Mouse (Mus musculus) frontal cortex, postnatal 10 days (tissue): Measurements from ENCODE around the gene Mtf2.
"Not testable (repeated sequence)": the region's sequence is repeated elsewhere in the genome, so short reads cannot be mapped to it uniquely, and the experiment has no call there.

ENCODE experiments used
- DNase-seq, 2 experiments: peaks; one replicate each; pipeline ENCODE4 v3.0.0; 2022; ENCODE audit warnings: low spot score in 2 of 2, mixed read lengths in 1 of 2

The Mtf2 gene

GRCm38 (mm10) chr5:108082380-108082779, 16.9 kb downstream of the Mtf2 start:
- DNase-seq: no peak

- DNase-seq: no peak
These were observed 20.0 kb downstream of the Mtf2 start for GRCm38 (mm10) chr5:108085440-108085839.

GRCm38 (mm10) chr5:108092731-108093130, 27.3 kb downstream of the Mtf2 start:
- DNase-seq: not testable (repeated sequence)

- DNase-seq: no peak
These were observed 32.2 kb downstream of the Mtf2 start for GRCm38 (mm10) chr5:108097676-108098075.

- no peak for DNase-seq
These were observed 34.7 kb downstream of the Mtf2 start for GRCm38 (mm10) chr5:108100196-108100595.

- DNase-seq: no peak
These were observed 38.8 kb downstream of the Mtf2 start for GRCm38 (mm10) chr5:108104306-108104705.

- DNase-seq: no peak
These were observed 43.9 kb downstream of the Mtf2 start for GRCm38 (mm10) chr5:108109346-108109745.

GRCm38 (mm10) chr5:108117693-108118092, 52.2 kb downstream of the Mtf2 start:
- no peak for DNase-seq

- DNase-seq: no peak
These were observed 54.9 kb downstream of the Mtf2 start for GRCm38 (mm10) chr5:108120221-108120900.

- DNase-seq: no peak
These were observed 66.5 kb downstream of the Mtf2 start for GRCm38 (mm10) chr5:108131849-108132440.

- peak; percentile 94 to 97 for DNase-seq
These were observed 67.2 kb downstream of the Mtf2 start, which contains the start of the genes Tmed5 and Ccdc18 for GRCm38 (mm10) chr5:108132441-108133243. Tmed5 (minus strand) TSS chr5:108132620. Ccdc18 (plus strand) TSS chr5:108132875.

GRCm38 (mm10) chr5:108152592-108152991, 87.1 kb downstream of the Mtf2 start:
- no peak for DNase-seq
